Mouse (Mus musculus): Measurements from ENCODE around the gene 4930579F01Rik.

GRCm38 (mm10) chr3:138123842-138124241 is 69.8 kb downstream of the 4930579F01Rik start:
- no peak for TF ChIP-seq CTCF (IDR thresholded peaks at IDR 0.05; ENCODE audit: low read depth)
- no peak for TF ChIP-seq EP300 (IDR thresholded peaks at IDR 0.05; ENCODE audit: low read depth)
